Mouse (Mus musculus) ES-E14 (cell line): ENCODE measurements around the gene Psmg3. TPM values are rescaled to one million over a fixed set of nuclear protein-coding genes. Genes with fewer than 3 reads are reported as not detected.

ENCODE experiments used
- DNase-seq: peaks from one replicate; pipeline ENCODE4 v3.0.0-alpha.2; 2013; ENCODE audit warnings: low read depth, low spot score
- H3K27ac ChIP-seq: 2 replicates; pipeline ENCODE4 v1.5.1; 2012; ENCODE audit warnings: low read depth, mild to moderate bottlenecking, low read length, moderate library complexity, mixed read lengths; ENCODE audit not compliant: poor library complexity, insufficient read depth, severe bottlenecking
- H3K36me3 ChIP-seq: 2 replicates; pipeline ENCODE4 v1.6.1; 2012; ENCODE audit warnings: mild to moderate bottlenecking, low read length, moderate library complexity, mixed read lengths; ENCODE audit not compliant: control insufficient read depth, poor library complexity, insufficient read depth, severe bottlenecking
- H3K4me1 ChIP-seq, 2 experiments: fragments of 150-350 bp in 1 of 2; sonication (generic) in 1 of 2; 2 replicates each; pipeline ENCODE4 v1.6.1; 2012; ENCODE audit warnings: low read length in 2 of 2, mild to moderate bottlenecking in 1 of 2, mixed read lengths in 1 of 2; ENCODE audit not compliant: control insufficient read depth in 2 of 2, insufficient read depth in 2 of 2, poor library complexity in 1 of 2
- H3K4me3 ChIP-seq, 2 experiments: fragments of 150-350 bp in 1 of 2; sonication (generic) in 1 of 2; 2 replicates each; pipeline ENCODE4 v1.5.1; 2012; ENCODE audit warnings: low read length in 2 of 2, low read depth in 1 of 2, mild to moderate bottlenecking in 1 of 2, mixed read lengths in 1 of 2; ENCODE audit not compliant: insufficient read depth in 1 of 2, poor library complexity in 1 of 2, severe bottlenecking in 1 of 2
- H3K9ac ChIP-seq: 2 replicates; pipeline ENCODE4 v1.6.1; 2012; ENCODE audit warnings: low read depth, mild to moderate bottlenecking, low read length, mixed read lengths; ENCODE audit not compliant: poor library complexity, insufficient read depth, severe bottlenecking
- H3K9me3 ChIP-seq: fragments of 150-350 bp; sonication (generic); 2 replicates; pipeline ENCODE4 v1.6.1; 2012; ENCODE audit warnings: low read depth, mild to moderate bottlenecking, low read length; ENCODE audit not compliant: control insufficient read depth, insufficient read depth
- CHD2 ChIP-seq: IDR thresholded peaks from 2 replicates; pipeline ENCODE4 v1.6.1; 2014; ENCODE audit warnings: mild to moderate bottlenecking, low read depth, low read length, inconsistent platforms
- HCFC1 ChIP-seq: IDR thresholded peaks from 2 replicates; pipeline ENCODE4 v1.6.1; 2012; ENCODE audit warnings: low read length, inconsistent platforms, borderline replicate concordance; ENCODE audit not compliant: insufficient read depth
- MAFK ChIP-seq: IDR thresholded peaks from 2 replicates; pipeline ENCODE4 v1.6.1; 2014; ENCODE audit warnings: mild to moderate bottlenecking, low read depth, low read length, inconsistent platforms; ENCODE audit not compliant: insufficient read depth
- ZC3H11A ChIP-seq: IDR thresholded peaks from 2 replicates; pipeline ENCODE4 v1.6.1; 2012; ENCODE audit warnings: low read depth, mild to moderate bottlenecking, inconsistent platforms, low read length, borderline replicate concordance
- ZNF384 ChIP-seq: IDR thresholded peaks from 2 replicates; pipeline ENCODE4 v1.6.1; 2012; ENCODE audit warnings: low read depth, low read length, inconsistent platforms
- in situ Hi-C, 2 experiments: fragments of 600-800 bp; cut with MboI; formaldehyde crosslinking; loops; one replicate each; pipeline ENCODE4 v1.15.1; 2025; ENCODE audit warnings: low sequenced_read_pairs in 2 of 2, inconsistent platforms in 1 of 2; ENCODE audit not compliant: unreplicated experiment in 2 of 2
- total RNA-seq: library from RNA; depleted of rRNA; stranded (reverse); fragments of 300-350 nt; gene quantifications from 2 replicates; pipeline ENCODE4 v1.2.3, GENCODE M21; 2012

Gene Psmg3
- total RNA-seq, 1 experiment, result 28.6 TPM

DNA sequence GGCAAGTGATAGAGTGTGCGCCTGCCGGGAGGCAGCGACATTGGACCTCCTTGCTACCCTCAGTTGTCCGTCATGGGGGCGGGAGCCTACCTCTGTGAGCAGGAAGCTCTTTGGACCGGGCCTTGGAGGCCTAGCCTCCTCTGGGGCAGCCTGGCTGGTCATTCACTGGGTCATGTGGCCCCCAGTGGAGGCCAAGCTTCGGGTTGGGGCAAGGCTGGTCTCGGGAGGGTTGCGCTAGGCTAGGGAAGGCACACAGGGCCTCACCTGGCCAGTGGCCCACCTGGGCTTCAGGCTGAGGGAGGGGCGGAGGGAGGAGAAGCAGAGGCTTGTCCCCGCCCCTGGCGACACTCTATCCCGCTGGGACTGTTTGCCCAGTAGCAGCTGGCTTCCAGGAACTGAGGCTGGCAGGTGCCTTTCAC, 12.7 kb downstream of the Psmg3 start:
- TF ChIP-seq ZNF384 (no peak), HCFC1 (no peak), CHD2 (no peak), MAFK (no peak), ZC3H11A (no peak)
- peaks cover 0 to 9% of the 10 kb centered on the region in 2 experiments; a peak in 1 of 4 replicates for H3K4me1 ChIP-seq
- no peaks in the 10 kb centered on the region for H3K9me3 ChIP-seq
- H3K27ac ChIP-seq, result no peak overlapping the region; the same call in 1 of the 2 replicates
- DNase-seq, result no peak
- in situ Hi-C loops, result no loop called here
- peak overlapping the region; percentile 48; a peak in 2 of 4 replicates for H3K4me3 ChIP-seq
- H3K9ac ChIP-seq, result peak overlapping the region; percentile 57; the same call in 1 of the 2 replicates
- H3K36me3 ChIP-seq, result no peaks in the 10 kb centered on the region

DNA sequence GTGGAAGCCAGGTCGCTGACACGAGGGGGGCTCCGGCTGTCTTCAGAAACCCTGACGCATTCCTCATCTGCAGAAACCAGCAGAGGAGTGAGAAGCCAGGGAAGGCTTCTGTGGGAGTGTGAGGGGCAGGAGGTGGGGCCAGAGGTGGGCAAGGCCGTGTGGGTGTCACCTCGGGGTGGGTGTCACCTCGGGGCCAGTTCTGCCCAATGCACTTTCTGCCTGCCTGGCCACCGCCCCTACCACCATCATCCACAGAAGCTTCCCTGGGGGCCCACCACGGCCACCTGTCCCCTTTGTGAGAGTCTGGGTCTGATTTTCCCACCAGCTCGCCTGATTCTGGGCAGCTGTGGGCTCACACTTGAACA, 13.6 kb downstream of the Psmg3 start:
- Histone ChIP-seq H3K27ac (no peak overlapping the region), H3K36me3 (no peaks in the 10 kb centered on the region), H3K4me1 (peaks cover 0 to 12% of the 10 kb centered on the region in 2 experiments; a peak in 2 of 4 replicates), H3K9me3 (no peaks in the 10 kb centered on the region), H3K9ac (no peak overlapping the region), H3K4me3 (no peak overlapping the region)
- in situ Hi-C loops, result no loop called here
- DNase-seq, result no peak
- no peak for TF ChIP-seq CHD2
- TF ChIP-seq ZNF384, result no peak
- no peak for TF ChIP-seq HCFC1
- TF ChIP-seq MAFK, result no peak
- TF ChIP-seq ZC3H11A, result no peak

DNA sequence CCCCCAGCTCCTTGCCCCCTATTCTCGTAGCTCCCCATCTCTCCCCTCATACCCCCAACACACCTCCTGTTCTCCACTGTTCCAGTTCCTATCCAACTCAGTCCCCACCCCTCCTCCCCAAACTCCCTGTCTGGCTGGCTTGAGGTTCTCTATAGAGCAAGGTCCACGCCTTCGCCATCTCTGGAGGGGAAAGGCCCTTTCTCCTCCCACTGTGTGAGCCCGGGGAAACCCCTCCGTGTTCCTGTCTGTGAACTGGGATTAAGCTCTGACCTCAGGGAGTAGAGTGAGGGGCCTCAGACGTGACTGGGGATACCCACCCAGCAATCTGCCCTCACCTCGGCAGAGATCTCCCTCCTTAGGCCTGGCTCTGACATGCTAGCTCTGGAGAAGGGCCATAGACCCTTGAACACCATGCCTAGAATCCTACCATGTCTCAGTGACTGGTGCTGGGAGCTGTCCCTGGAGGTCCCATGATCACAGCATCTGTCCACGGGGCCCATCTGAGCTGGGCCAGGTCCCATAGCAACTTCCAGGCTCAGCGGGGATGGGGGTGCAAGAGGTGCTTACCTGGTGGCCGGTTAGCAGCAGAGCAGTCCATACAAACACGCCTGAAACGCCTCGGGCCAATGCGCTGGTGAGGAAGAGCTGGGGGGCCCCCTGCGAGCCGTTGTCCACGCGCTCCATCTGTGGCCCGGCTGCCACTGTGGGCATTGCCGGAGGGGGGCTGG, 14.1 kb downstream of the Psmg3 start:
- no peak for TF ChIP-seq ZNF384
- TF ChIP-seq MAFK, result no peak
- TF ChIP-seq ZC3H11A, result no peak
- no peak for TF ChIP-seq CHD2
- TF ChIP-seq HCFC1, result no peak
- Histone ChIP-seq H3K9me3 (no peaks in the 10 kb centered on the region), H3K27ac (no peak overlapping the region), H3K36me3 (no peaks in the 10 kb centered on the region), H3K4me3 (no peak overlapping the region), H3K4me1 (peaks cover 0 to 17% of the 10 kb centered on the region in 2 experiments; a peak in 2 of 4 replicates), H3K9ac (no peak overlapping the region)
- no peak for DNase-seq
- in situ Hi-C loops, result no loop called here

DNA sequence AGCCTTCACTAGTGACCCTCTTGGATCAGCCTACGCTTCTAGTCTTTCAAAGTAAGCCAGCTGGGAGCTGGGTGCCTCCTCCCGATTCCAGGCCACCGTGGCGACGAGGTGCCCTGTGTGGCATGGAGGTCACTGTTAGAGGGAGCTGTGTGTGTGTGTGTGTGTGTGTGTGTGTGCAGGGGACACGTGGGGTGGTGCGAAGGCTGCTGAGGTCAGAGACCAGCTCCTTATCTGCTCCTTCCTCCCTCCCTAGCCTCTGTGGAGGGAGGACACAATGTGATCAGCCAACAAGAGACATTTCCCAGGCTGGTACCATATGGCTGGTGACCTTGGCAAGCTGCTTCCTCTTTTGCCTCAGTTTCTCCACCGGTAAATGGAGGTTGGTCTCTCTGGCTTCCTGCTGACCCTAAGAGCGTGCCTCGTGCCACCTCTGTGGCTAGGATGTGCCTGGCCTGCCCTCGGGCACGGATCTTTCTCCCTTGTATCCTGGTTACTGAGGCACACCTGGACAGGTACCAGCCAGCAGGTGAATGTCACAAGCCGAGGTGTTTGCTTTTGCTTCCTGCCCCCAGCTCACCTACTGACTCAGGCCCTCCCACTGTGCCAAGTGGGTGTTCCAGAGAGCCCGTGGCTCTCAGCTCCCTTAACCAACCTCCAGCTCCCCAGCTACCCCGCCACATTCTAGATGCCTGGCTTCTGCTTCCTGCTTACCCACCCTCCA, 14.8 kb downstream of the Psmg3 start:
- in situ Hi-C loops, result no loop called here
- H3K9ac ChIP-seq, result no peak overlapping the region
- TF ChIP-seq CHD2 (no peak), MAFK (no peak), HCFC1 (no peak), ZNF384 (no peak), ZC3H11A (no peak)
- no peak for DNase-seq
- H3K36me3 ChIP-seq, result no peaks in the 10 kb centered on the region
- H3K4me1 ChIP-seq, result peaks cover 0 to 17% of the 10 kb centered on the region in 2 experiments; a peak in 2 of 4 replicates
- H3K4me3 ChIP-seq, result no peak overlapping the region
- H3K9me3 ChIP-seq, result no peaks in the 10 kb centered on the region
- H3K27ac ChIP-seq, result no peak overlapping the region
